Mouse (Mus musculus) heart, embryonic 16.5 days (tissue): ENCODE measurements around the gene Sept9. TPM values are rescaled to one million over a fixed set of nuclear protein-coding genes. Genes with fewer than 3 reads are reported as not detected.

ENCODE experiments used
- ATAC-seq: fragments of 200-750 bp; cut with Nextera tagmentation; replicated peaks from 2 replicates; pipeline ENCODE4 v1.8.0; 2017; ENCODE audit warnings: moderate number of reproducible peaks; ENCODE audit not compliant: insufficient read depth, low FRiP score; ENCODE audit errors: extremely low read depth
- H3K27ac ChIP-seq: fragments of 300-500 bp; sonication (generic); 2 replicates; pipeline ENCODE4 v1.5.1; 2014; ENCODE audit warnings: mild to moderate bottlenecking, low read length, control low read depth, moderate library complexity
- H3K27me3 ChIP-seq: fragments of 300-500 bp; sonication (generic); 2 replicates; pipeline ENCODE4 v1.6.1; 2014; ENCODE audit warnings: low read length, mixed read lengths; ENCODE audit not compliant: control insufficient read depth, insufficient read depth
- H3K36me3 ChIP-seq: fragments of 300-500 bp; sonication (generic); 2 replicates; pipeline ENCODE4 v1.6.1; 2014; ENCODE audit not compliant: control insufficient read depth, insufficient read depth
- H3K4me1 ChIP-seq: fragments of 300-500 bp; sonication (generic); 2 replicates; pipeline ENCODE4 v1.6.1; 2014; ENCODE audit warnings: low read length, mixed read lengths; ENCODE audit not compliant: control insufficient read depth, insufficient read depth
- H3K4me2 ChIP-seq: fragments of 300-500 bp; sonication (generic); 2 replicates; pipeline ENCODE4 v1.6.1; 2014; ENCODE audit warnings: low read depth, mild to moderate bottlenecking, control low read depth, low read length
- H3K4me3 ChIP-seq: fragments of 300-500 bp; sonication (generic); 2 replicates; pipeline ENCODE4 v1.5.1; 2014; ENCODE audit warnings: mild to moderate bottlenecking, control low read depth, low read length
- H3K9ac ChIP-seq: fragments of 300-500 bp; sonication (generic); 2 replicates; pipeline ENCODE4 v1.6.1; 2014; ENCODE audit warnings: low read length, control low read depth
- H3K9me3 ChIP-seq: fragments of 300-500 bp; sonication (generic); replicated peaks from 2 replicates; pipeline ENCODE4 v1.6.1; 2016; ENCODE audit warnings: low read length; ENCODE audit not compliant: control insufficient read depth
- WGBS: fragments of 180-500 bp; shearing (Covaris S2); extraction: QIAGEN DNeasy Blood & Tissue Kit; methylation state at CpG from one replicate; pipeline ENCODE4 v1.1.7; 2014; 5-methylcytosine and 5-hydroxymethylcytosine counted together
- polyA plus RNA-seq: library from polyadenylated mRNA; unstranded; fragments of >200 nt; fragmentation: Nextera tagmentation; extraction: Ambion mirVana; gene quantifications from 2 replicates; pipeline ENCODE4 v1.2.1, GENCODE M21; 2015

Sept9 gene
- polyA plus RNA-seq, 1 experiment from 2014 or later = 71.0 TPM

- H3K9ac ChIP-seq = no peak overlapping the region
- no peaks in the 10 kb centered on the region for H3K9me3 ChIP-seq
- peaks cover 5% of the 10 kb centered on the region for H3K4me1 ChIP-seq
- no peak overlapping the region for H3K4me3 ChIP-seq
- H3K4me2 ChIP-seq = no peak overlapping the region
- 83% methylated on average over 12 of the region's 12 CpGs for WGBS
- no peak for ATAC-seq
- H3K27me3 ChIP-seq = peaks cover 16% of the 10 kb centered on the region
- H3K36me3 ChIP-seq = no peaks in the 10 kb centered on the region
- no peak overlapping the region for H3K27ac ChIP-seq
Measured at GRCm38 (mm10) chr11:117201846-117202245, 2.4 kb downstream of the Sept9 start.

- H3K4me2 ChIP-seq = no peak overlapping the region
- H3K4me3 ChIP-seq = no peak overlapping the region
- H3K9ac ChIP-seq = no peak overlapping the region
- peaks cover 8% of the 10 kb centered on the region for H3K27me3 ChIP-seq
- 65% methylated on average over 8 of the region's 8 CpGs for WGBS
- ATAC-seq = no peak
- no peaks in the 10 kb centered on the region for H3K9me3 ChIP-seq
- H3K36me3 ChIP-seq = no peaks in the 10 kb centered on the region
- H3K4me1 ChIP-seq = peaks cover 1% of the 10 kb centered on the region
- H3K27ac ChIP-seq = no peak overlapping the region
Measured at GRCm38 (mm10) chr11:117204606-117205005, 5.1 kb downstream of the Sept9 start.

DNA sequence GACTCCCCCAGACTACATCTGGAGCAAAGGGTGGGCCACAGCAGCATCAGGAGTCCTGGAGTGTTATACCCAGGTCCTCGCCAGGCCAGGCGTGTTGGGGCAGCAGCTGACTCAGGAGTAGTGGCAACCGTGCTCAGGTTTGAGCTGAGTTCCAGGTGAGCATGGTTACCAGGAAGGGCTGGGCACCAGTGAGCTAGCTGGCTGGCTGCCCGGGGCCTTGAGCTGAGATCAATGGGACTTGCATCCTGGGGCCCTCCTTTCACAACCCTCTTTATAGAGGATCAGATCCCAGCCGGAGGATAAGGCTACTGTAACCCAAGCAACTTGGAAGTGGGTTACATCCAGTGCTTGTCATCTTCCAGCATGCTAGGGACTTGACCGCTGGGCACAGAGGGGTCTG lies 5.6 kb downstream of the Sept9 start:
- Histone ChIP-seq H3K4me1 (no peaks in the 10 kb centered on the region; the same call in 1 of the 2 replicates), H3K27ac (no peak overlapping the region), H3K27me3 (peaks cover 6% of the 10 kb centered on the region), H3K9me3 (no peaks in the 10 kb centered on the region), H3K36me3 (no peaks in the 10 kb centered on the region), H3K4me3 (no peak overlapping the region), H3K4me2 (no peak overlapping the region), H3K9ac (no peak overlapping the region)
- 68% methylated on average over 6 of the region's 6 CpGs for WGBS
- ATAC-seq = no peak

DNA sequence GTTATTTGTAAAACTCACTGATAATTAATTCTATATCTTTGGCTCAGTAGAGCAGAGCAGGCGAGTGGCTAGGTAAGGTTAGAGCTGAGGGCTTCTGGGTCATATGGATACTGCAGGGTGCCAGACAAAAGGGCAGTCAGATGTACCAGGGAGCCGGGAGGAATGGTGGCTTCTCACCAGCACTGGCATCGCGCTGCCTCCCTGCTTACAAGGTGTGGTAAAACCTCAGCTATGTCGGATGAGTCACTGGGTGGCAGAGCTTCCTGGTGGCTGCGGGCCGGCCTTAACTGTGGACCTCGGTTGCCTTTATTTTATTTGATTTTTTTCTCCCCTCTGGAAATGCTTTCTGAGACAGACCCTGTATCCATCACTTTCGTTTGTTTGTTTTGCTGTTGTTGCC lies 6.0 kb downstream of the Sept9 start:
- no peak for ATAC-seq
- Histone ChIP-seq H3K27me3 (peaks cover 6% of the 10 kb centered on the region), H3K9ac (no peak overlapping the region), H3K36me3 (no peaks in the 10 kb centered on the region), H3K4me1 (no peaks in the 10 kb centered on the region; the same call in 1 of the 2 replicates), H3K9me3 (no peaks in the 10 kb centered on the region), H3K4me2 (no peak overlapping the region), H3K27ac (no peak overlapping the region), H3K4me3 (no peak overlapping the region)
- 81% methylated on average over 9 of the region's 9 CpGs for WGBS

DNA sequence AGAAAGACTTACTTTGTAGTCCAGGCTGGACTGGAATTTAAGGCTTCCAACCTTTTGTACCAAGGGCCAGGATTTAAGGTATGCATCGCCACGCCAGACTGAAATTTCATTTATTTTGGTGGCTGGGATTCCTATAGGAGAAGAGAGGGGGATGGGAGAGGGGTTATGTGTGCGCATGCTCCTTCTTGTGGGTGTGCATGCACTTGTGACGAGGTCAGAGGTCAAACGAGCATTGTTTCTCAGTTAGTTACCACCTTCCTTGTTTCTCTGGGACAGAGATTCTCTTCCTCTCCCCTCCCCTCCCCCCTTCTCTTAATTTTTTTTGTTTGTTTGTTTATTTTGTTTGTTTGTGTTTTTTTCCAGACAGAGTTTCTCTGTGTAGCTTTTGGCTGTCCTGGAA lies 8.0 kb downstream of the Sept9 start:
- Histone ChIP-seq H3K4me2 (no peak overlapping the region), H3K36me3 (no peaks in the 10 kb centered on the region), H3K4me1 (no peaks in the 10 kb centered on the region; the same call in 1 of the 2 replicates), H3K9ac (no peak overlapping the region), H3K27me3 (peaks cover under 1% of the 10 kb centered on the region), H3K27ac (no peak overlapping the region), H3K9me3 (no peaks in the 10 kb centered on the region), H3K4me3 (no peak overlapping the region)
- WGBS = 65% methylated on average over 5 of the region's 5 CpGs
- no peak for ATAC-seq

DNA sequence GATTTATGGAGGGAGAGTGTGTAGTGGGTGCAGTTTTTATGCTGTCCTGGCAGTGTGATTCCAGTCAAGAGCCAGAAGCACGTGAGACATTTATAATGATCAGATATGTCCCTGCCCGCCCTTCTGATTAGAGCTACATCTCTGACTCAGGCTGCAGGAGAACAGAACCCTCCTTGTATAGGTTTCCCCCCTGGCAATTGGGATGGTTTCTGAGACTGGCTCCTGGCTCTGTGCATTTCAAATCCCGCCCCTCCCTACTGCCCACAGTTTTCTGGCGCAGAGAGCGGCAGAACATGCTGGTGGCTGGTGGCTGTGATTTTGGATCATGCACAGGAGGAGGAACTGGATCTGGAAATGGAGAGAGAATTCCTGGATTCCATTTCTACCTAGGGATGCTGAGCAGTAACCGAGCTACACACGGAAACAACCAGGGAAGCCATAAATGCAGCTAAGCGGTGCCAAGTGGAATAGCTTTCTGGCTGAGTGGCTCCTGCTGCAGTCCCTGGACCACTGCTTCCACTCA lies 8.8 kb downstream of the Sept9 start:
- Histone ChIP-seq H3K4me2 (no peak overlapping the region), H3K4me3 (no peak overlapping the region), H3K9me3 (no peaks in the 10 kb centered on the region), H3K27me3 (no peaks in the 10 kb centered on the region; the same call in none of the 2 replicates), H3K36me3 (no peaks in the 10 kb centered on the region), H3K9ac (no peak overlapping the region), H3K4me1 (no peaks in the 10 kb centered on the region; the same call in 1 of the 2 replicates), H3K27ac (no peak overlapping the region)
- whole genome bisulfite sequencing = 85% methylated on average over 8 of the region's 8 CpGs
- no peak for ATAC-seq

DNA sequence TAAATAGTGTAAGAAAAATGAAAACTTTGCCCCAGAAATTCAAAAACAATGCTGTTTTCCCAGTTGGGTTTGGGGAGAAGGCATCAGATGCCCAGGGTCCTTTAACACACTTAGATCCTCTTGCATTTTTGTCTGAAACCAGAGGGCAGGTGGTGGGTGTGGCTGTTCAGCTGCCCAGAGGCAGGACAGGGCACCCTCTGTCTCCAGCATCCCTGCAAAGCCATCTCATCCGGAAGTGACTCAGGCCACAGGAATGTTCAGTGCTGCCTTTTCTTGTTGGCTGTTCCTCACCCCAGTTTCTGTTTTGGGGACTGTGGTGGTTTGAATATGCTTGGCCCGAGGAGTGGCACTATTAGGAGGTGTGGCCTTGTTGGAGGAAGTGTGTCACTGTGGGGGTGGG lies 17.3 kb downstream of the Sept9 start:
- H3K27ac ChIP-seq = no peak overlapping the region
- H3K4me3 ChIP-seq = no peak overlapping the region
- ATAC-seq = no peak
- H3K9ac ChIP-seq = no peak overlapping the region
- no peaks in the 10 kb centered on the region for H3K9me3 ChIP-seq
- H3K4me2 ChIP-seq = no peak overlapping the region
- H3K4me1 ChIP-seq = no peaks in the 10 kb centered on the region
- 57% methylated on average over 2 of the region's 2 CpGs for WGBS
- no peaks in the 10 kb centered on the region for H3K27me3 ChIP-seq
- no peaks in the 10 kb centered on the region for H3K36me3 ChIP-seq

DNA sequence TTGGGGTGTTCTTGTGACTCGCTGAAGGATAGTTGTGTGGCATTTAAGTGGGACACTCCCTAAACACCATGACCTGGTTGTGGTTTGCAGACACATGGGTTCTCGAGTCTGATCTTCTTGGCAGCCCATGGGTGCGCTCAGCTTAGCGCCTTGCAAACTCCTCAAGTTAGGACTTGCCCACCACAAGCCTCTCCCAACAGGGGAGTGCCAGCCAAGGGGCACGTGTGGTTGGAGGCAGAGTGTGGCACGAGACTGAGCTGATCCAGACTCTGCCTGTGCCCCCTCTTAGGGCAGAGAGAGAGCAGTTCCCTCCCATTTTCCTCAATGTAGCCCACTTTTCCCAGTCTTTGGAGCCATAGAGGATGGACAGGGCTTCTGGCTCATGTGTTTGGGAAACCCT lies 18.6 kb downstream of the Sept9 start:
- no peaks in the 10 kb centered on the region for H3K27me3 ChIP-seq
- H3K9me3 ChIP-seq = no peaks in the 10 kb centered on the region
- no peak overlapping the region for H3K27ac ChIP-seq
- 79% methylated on average over 6 of the region's 6 CpGs for WGBS
- no peak overlapping the region for H3K9ac ChIP-seq
- H3K4me2 ChIP-seq = no peak overlapping the region
- H3K4me1 ChIP-seq = no peaks in the 10 kb centered on the region
- H3K4me3 ChIP-seq = no peak overlapping the region
- ATAC-seq = no peak
- no peaks in the 10 kb centered on the region for H3K36me3 ChIP-seq

DNA sequence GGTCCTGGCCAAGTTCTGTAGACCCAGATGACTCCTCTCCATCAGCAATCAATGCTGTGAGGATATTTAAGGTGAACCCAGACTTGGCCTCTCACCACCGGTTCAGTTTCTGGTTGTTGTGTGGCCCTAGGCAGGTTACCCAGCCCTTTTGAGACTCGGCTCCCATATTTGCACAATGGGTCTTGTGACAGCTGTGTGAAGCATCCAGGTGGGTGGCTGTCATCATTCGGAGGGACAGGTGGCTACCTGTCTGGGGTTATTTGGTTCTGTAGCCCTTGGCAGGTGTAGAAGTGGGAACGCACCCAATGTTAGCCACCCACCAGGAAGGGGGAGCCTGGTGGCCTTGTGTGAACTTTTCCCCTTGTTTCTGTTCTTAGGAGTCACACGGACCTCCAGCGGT lies 19.0 kb downstream of the Sept9 start:
- Histone ChIP-seq H3K27me3 (no peaks in the 10 kb centered on the region), H3K27ac (no peak overlapping the region), H3K4me3 (no peak overlapping the region), H3K36me3 (no peaks in the 10 kb centered on the region), H3K9ac (no peak overlapping the region), H3K9me3 (no peaks in the 10 kb centered on the region), H3K4me1 (no peaks in the 10 kb centered on the region), H3K4me2 (no peak overlapping the region)
- WGBS = 87% methylated on average over 6 of the region's 6 CpGs
- no peak for ATAC-seq
